Mouse (Mus musculus) megakaryocyte-erythroid progenitor cell, adult 5-6 weeks (primary cell): ENCODE measurements around the gene Gm1123. TPM values are rescaled to one million over a fixed set of nuclear protein-coding genes. Genes with fewer than 3 reads are reported as not detected.

Experiments used
- ATAC-seq: replicated peaks from 2 replicates; pipeline ENCODE4 v1.8.0; 2016; ENCODE audit warnings: mild to moderate bottlenecking, inconsistent platforms; ENCODE audit not compliant: severe bottlenecking, poor library complexity, low FRiP score, low TSS enrichment
- total RNA-seq, 2 experiments: library from RNA; stranded (forward) in 1 of 2; stranded (reverse) in 1 of 2; fragments of 200-1000, 215-1000 nt in 1 of 2; fragments of >200 nt in 1 of 2; fragmentation: Nextera tagmentation in 1 of 2; gene quantifications; 2 replicates each; pipeline ENCODE4 v1.2.3; 2014 to 2017

The Gm1123 gene
- total RNA-seq, 2 experiments from 2014 or later = not detected

- no peak for ATAC-seq
Measured at GRCm38 (mm10) chr9:98960348-98960747, 75.2 kb downstream of the Gm1123 start.

GRCm38 (mm10) chr9:98959851-98960250 lies 75.7 kb downstream of the Gm1123 start:
- no peak for ATAC-seq

- ATAC-seq = no peak
Measured at GRCm38 (mm10) chr9:98958628-98959027, 76.9 kb downstream of the Gm1123 start.

- ATAC-seq = no peak
Measured at GRCm38 (mm10) chr9:98957751-98958351, 77.7 kb downstream of the Gm1123 start.

Other genes starting within 250 kb of the Gm1123 start
- not detected in 2 replicates for gene Prr23a1, start 193.2 kb downstream of the Gm1123 start, total RNA-seq (2014; fragmentation: Nextera tagmentation)
- not detected in 2 replicates for gene Prr23a1, start 193.2 kb downstream of the Gm1123 start, total RNA-seq (2017)
- gene Prr23a2, start 179.2 kb downstream of the Gm1123 start, total RNA-seq (2014; fragmentation: Nextera tagmentation) = not detected in 2 replicates
- not detected in 2 replicates for gene Prr23a2, start 179.2 kb downstream of the Gm1123 start, total RNA-seq (2017)
- gene Prr23a3, start 170.9 kb downstream of the Gm1123 start, total RNA-seq (2014; fragmentation: Nextera tagmentation) = not detected in 2 replicates
- not detected in 2 replicates for gene Prr23a3, start 170.9 kb downstream of the Gm1123 start, total RNA-seq (2017)
- not detected in 2 replicates for gene 7420426K07Rik, start 132.6 kb downstream of the Gm1123 start, total RNA-seq (2014; fragmentation: Nextera tagmentation)
- not detected in 2 replicates for gene 7420426K07Rik, start 132.6 kb downstream of the Gm1123 start, total RNA-seq (2017)
- not detected in 2 replicates for gene Foxl2, start 80.4 kb downstream of the Gm1123 start, total RNA-seq (2014; fragmentation: Nextera tagmentation)
- gene Foxl2, start 80.4 kb downstream of the Gm1123 start, total RNA-seq (2017) = not detected in 2 replicates
- gene Faim, start 49.3 kb downstream of the Gm1123 start, total RNA-seq (2014; fragmentation: Nextera tagmentation) = 27.4 and 46.4 TPM in 2 replicates
- 60.5 and 144 TPM in 2 replicates for gene Faim, start 49.3 kb downstream of the Gm1123 start, total RNA-seq (2017)
- 9.5 and 14.1 TPM in 2 replicates for gene Pik3cb, start 104.9 kb upstream of the Gm1123 start, total RNA-seq (2014; fragmentation: Nextera tagmentation)
- 2.9 and 5.5 TPM in 2 replicates for gene Pik3cb, start 104.9 kb upstream of the Gm1123 start, total RNA-seq (2017)
- not detected in 2 replicates for gene Faiml, start 201.5 kb upstream of the Gm1123 start, total RNA-seq (2014; fragmentation: Nextera tagmentation)
- not detected in 2 replicates for gene Faiml, start 201.5 kb upstream of the Gm1123 start, total RNA-seq (2017)
- 42.2 and 54.3 TPM in 2 replicates for gene Cep70, start 207.7 kb upstream of the Gm1123 start, total RNA-seq (2014; fragmentation: Nextera tagmentation)
- 71.1 and 89.7 TPM in 2 replicates for gene Cep70, start 207.7 kb upstream of the Gm1123 start, total RNA-seq (2017)